Mouse (Mus musculus) CD8-positive naive resting alpha-beta T cell, adult 2 months (primary cell): ENCODE measurements around the gene Syt2.

ENCODE experiments used
- DNase-seq, 2 experiments: peaks; one replicate each; pipeline ENCODE4 v3.0.0; 2022; ENCODE audit warnings: low read depth in 2 of 2, low spot score in 2 of 2

The Syt2 gene

GRCm38 (mm10) chr1:134646261-134646962 is at the start of gene Syt2:
Syt2 (plus strand) TSS chr1:134646677.
- no peak for DNase-seq

GRCm38 (mm10) chr1:134597339-134598054 is 49.0 kb upstream of the Syt2 start:
- DNase-seq: no peak

- DNase-seq: no peak
Observed at GRCm38 (mm10) chr1:134604086-134604485, 42.4 kb upstream of the Syt2 start.

- no peak for DNase-seq
Observed at GRCm38 (mm10) chr1:134605670-134606069, 40.8 kb upstream of the Syt2 start.

- no peak for DNase-seq
Observed at GRCm38 (mm10) chr1:134606381-134606780, 40.1 kb upstream of the Syt2 start.

GRCm38 (mm10) chr1:134607279-134607678 is 39.2 kb upstream of the Syt2 start:
- no peak for DNase-seq

GRCm38 (mm10) chr1:134609172-134609571 is 37.3 kb upstream of the Syt2 start:
- no peak for DNase-seq

GRCm38 (mm10) chr1:134614554-134614953 is 31.9 kb upstream of the Syt2 start:
- DNase-seq: no peak

- DNase-seq: no peak
Observed at GRCm38 (mm10) chr1:134614988-134615387, 31.5 kb upstream of the Syt2 start.

- DNase-seq: no peak
Observed at GRCm38 (mm10) chr1:134617656-134618055, 28.8 kb upstream of the Syt2 start.

- DNase-seq: no peak
Observed at GRCm38 (mm10) chr1:134625325-134625724, 21.2 kb upstream of the Syt2 start.

GRCm38 (mm10) chr1:134629455-134629854 is 17.0 kb upstream of the Syt2 start:
- no peak for DNase-seq

GRCm38 (mm10) chr1:134634296-134634695 is 12.2 kb upstream of the Syt2 start:
- DNase-seq: no peak

GRCm38 (mm10) chr1:134636245-134636644 is 10.2 kb upstream of the Syt2 start:
- no peak for DNase-seq

GRCm38 (mm10) chr1:134636684-134637083 is 9.8 kb upstream of the Syt2 start:
- peak in 1 of 2 experiments; percentile 16 for DNase-seq

GRCm38 (mm10) chr1:134638041-134638440 is 8.4 kb upstream of the Syt2 start:
- DNase-seq: no peak

- no peak for DNase-seq
Observed at GRCm38 (mm10) chr1:134638522-134638921, 8.0 kb upstream of the Syt2 start.

- no peak for DNase-seq
Observed at GRCm38 (mm10) chr1:134639460-134639859, 7.0 kb upstream of the Syt2 start.

- DNase-seq: no peak
Observed at GRCm38 (mm10) chr1:134641507-134641906, 5.0 kb upstream of the Syt2 start.

GRCm38 (mm10) chr1:134643702-134644101 is 2.8 kb upstream of the Syt2 start:
- no peak for DNase-seq

GRCm38 (mm10) chr1:134645408-134646200 is 873 bp upstream of the Syt2 start:
- DNase-seq: no peak

GRCm38 (mm10) chr1:134646963-134647282 is 446 bp downstream of the Syt2 start:
- DNase-seq: no peak
